Mouse (Mus musculus): Measurements from ENCODE around the gene Grpel1.

- TF ChIP-seq POLR2A (IDR thresholded peaks at IDR 0.05; ENCODE audit: insufficient read depth, low read depth, low read length) (no peak), CTCF (IDR thresholded peaks at IDR 0.05) (no peak)
Observed at GRCm38 (mm10) chr5:36457706-36458105, 7.1 kb upstream of the Grpel1 start.
